Mouse (Mus musculus): ENCODE measurements around the gene Phxr2. TPM values are rescaled to one million over a fixed set of nuclear protein-coding genes. Genes with fewer than 3 reads are reported as not detected.

Phxr2 gene
- polyA plus RNA-seq, 1 experiment from 2014 or later = not detected

GRCm38 (mm10) chr10:99154635-99155034 lies 28.5 kb upstream of the Phxr2 start:
- DNase-seq (no peak), ATAC-seq (ENCODE audit: insufficient read depth) (no peak)
- peaks cover 7% of the 10 kb centered on the region; the same call in 1 of the 2 replicates for H3K36me3 ChIP-seq (ENCODE audit: insufficient read depth)
- H3K27ac ChIP-seq (ENCODE audit: low read depth) = no peak overlapping the region
- H3K27me3 ChIP-seq (ENCODE audit: insufficient read depth, low read length) = no peaks in the 10 kb centered on the region
- H3K4me1 ChIP-seq (ENCODE audit: insufficient read depth) = no peaks in the 10 kb centered on the region
- TF ChIP-seq CTCF (IDR thresholded peaks at IDR 0.05; ENCODE audit: low read depth) = no peak
- H3K4me3 ChIP-seq (ENCODE audit: low read depth, low read length) = no peak overlapping the region
- H3K4me2 ChIP-seq = no peak overlapping the region
- 73% methylated on average over 8 of the region's 8 CpGs for WGBS
- no peaks in the 10 kb centered on the region for H3K9me3 ChIP-seq (ENCODE audit: low read depth, low read length)
- no peak overlapping the region for H3K9ac ChIP-seq

- H3K27ac ChIP-seq (ENCODE audit: low read depth) = no peak overlapping the region
- no peaks in the 10 kb centered on the region for H3K27me3 ChIP-seq (ENCODE audit: insufficient read depth, low read length)
- no peak overlapping the region for H3K4me2 ChIP-seq
- peak; percentile 46 for TF ChIP-seq CTCF (IDR thresholded peaks at IDR 0.05; ENCODE audit: low read depth)
- H3K36me3 ChIP-seq (ENCODE audit: insufficient read depth) = peaks cover 15% of the 10 kb centered on the region
- no peaks in the 10 kb centered on the region for H3K4me1 ChIP-seq (ENCODE audit: insufficient read depth)
- no peaks in the 10 kb centered on the region for H3K9me3 ChIP-seq (ENCODE audit: low read depth, low read length)
- H3K4me3 ChIP-seq (ENCODE audit: low read depth, low read length) = no peak overlapping the region
- ATAC-seq (ENCODE audit: insufficient read depth) (no peak), DNase-seq (no peak)
- H3K9ac ChIP-seq = no peak overlapping the region
- WGBS = 91% methylated on average over 6 of the region's 6 CpGs
Observed at GRCm38 (mm10) chr10:99152063-99152462, 25.9 kb upstream of the Phxr2 start.

GRCm38 (mm10) chr10:99151580-99151979 lies 25.5 kb upstream of the Phxr2 start:
- H3K36me3 ChIP-seq (ENCODE audit: insufficient read depth) = peaks cover 12% of the 10 kb centered on the region; the same call in 1 of the 2 replicates
- H3K4me2 ChIP-seq = no peak overlapping the region
- no peak overlapping the region for H3K27ac ChIP-seq (ENCODE audit: low read depth)
- H3K4me1 ChIP-seq (ENCODE audit: insufficient read depth) = no peaks in the 10 kb centered on the region
- H3K27me3 ChIP-seq (ENCODE audit: insufficient read depth, low read length) = no peaks in the 10 kb centered on the region
- no peak overlapping the region for H3K9ac ChIP-seq
- WGBS = 91% methylated on average over 1 of the region's 1 CpGs
- no peaks in the 10 kb centered on the region for H3K9me3 ChIP-seq (ENCODE audit: low read depth, low read length)
- H3K4me3 ChIP-seq (ENCODE audit: low read depth, low read length) = no peak overlapping the region
- ATAC-seq (ENCODE audit: insufficient read depth) (no peak), DNase-seq (no peak)
- TF ChIP-seq CTCF (IDR thresholded peaks at IDR 0.05; ENCODE audit: low read depth) = no peak

- 91% methylated on average over 6 of the region's 6 CpGs for WGBS
- Histone ChIP-seq H3K36me3 (ENCODE audit: insufficient read depth) (peaks cover 9% of the 10 kb centered on the region; the same call in 1 of the 2 replicates), H3K4me2 (no peak overlapping the region), H3K9ac (no peak overlapping the region), H3K27me3 (ENCODE audit: insufficient read depth, low read length) (no peaks in the 10 kb centered on the region), H3K27ac (ENCODE audit: low read depth) (no peak overlapping the region), H3K4me1 (ENCODE audit: insufficient read depth) (no peaks in the 10 kb centered on the region), H3K9me3 (ENCODE audit: low read depth, low read length) (no peaks in the 10 kb centered on the region), H3K4me3 (ENCODE audit: low read depth, low read length) (no peak overlapping the region)
- DNase-seq (no peak), ATAC-seq (ENCODE audit: insufficient read depth) (no peak)
- TF ChIP-seq CTCF (IDR thresholded peaks at IDR 0.05; ENCODE audit: low read depth) = no peak
Observed at GRCm38 (mm10) chr10:99150016-99150415, 23.9 kb upstream of the Phxr2 start.

GRCm38 (mm10) chr10:99146596-99146995 lies 20.5 kb upstream of the Phxr2 start:
- Histone ChIP-seq H3K27me3 (ENCODE audit: insufficient read depth, low read length) (no peaks in the 10 kb centered on the region), H3K36me3 (ENCODE audit: insufficient read depth) (peaks cover 9% of the 10 kb centered on the region; the same call in 1 of the 2 replicates), H3K9me3 (ENCODE audit: low read depth, low read length) (no peaks in the 10 kb centered on the region), H3K27ac (ENCODE audit: low read depth) (no peak overlapping the region), H3K9ac (no peak overlapping the region), H3K4me1 (ENCODE audit: insufficient read depth) (no peaks in the 10 kb centered on the region), H3K4me2 (no peak overlapping the region), H3K4me3 (ENCODE audit: low read depth, low read length) (no peak overlapping the region)
- no peak for ATAC-seq (ENCODE audit: insufficient read depth)
- WGBS = 75% methylated on average over 8 of the region's 8 CpGs
- no peak for TF ChIP-seq CTCF (IDR thresholded peaks at IDR 0.05; ENCODE audit: low read depth)
- DNase-seq = no peak

GRCm38 (mm10) chr10:99145611-99146010 lies 19.5 kb upstream of the Phxr2 start:
- no peak for TF ChIP-seq CTCF (IDR thresholded peaks at IDR 0.05; ENCODE audit: low read depth)
- H3K4me1 ChIP-seq (ENCODE audit: insufficient read depth) = no peaks in the 10 kb centered on the region
- H3K4me3 ChIP-seq (ENCODE audit: low read depth, low read length) = no peak overlapping the region
- no peak for ATAC-seq (ENCODE audit: insufficient read depth)
- DNase-seq = no peak
- no peak overlapping the region for H3K9ac ChIP-seq
- 79% methylated on average over 8 of the region's 8 CpGs for whole genome bisulfite sequencing
- H3K27ac ChIP-seq (ENCODE audit: low read depth) = no peak overlapping the region
- no peaks in the 10 kb centered on the region for H3K9me3 ChIP-seq (ENCODE audit: low read depth, low read length)
- H3K4me2 ChIP-seq = no peak overlapping the region
- peaks cover 9% of the 10 kb centered on the region; the same call in 1 of the 2 replicates for H3K36me3 ChIP-seq (ENCODE audit: insufficient read depth)
- no peaks in the 10 kb centered on the region for H3K27me3 ChIP-seq (ENCODE audit: insufficient read depth, low read length)

- H3K36me3 ChIP-seq (ENCODE audit: insufficient read depth) = peaks cover 6% of the 10 kb centered on the region; the same call in 1 of the 2 replicates
- peak; percentile 71 for DNase-seq
Observed at GRCm38 (mm10) chr10:99136337-99136736, 10.2 kb upstream of the Phxr2 start.

More at GRCm38 (mm10) chr10:99136337-99136736, 10.2 kb upstream of the Phxr2 start:
- 50% methylated on average over 5 of the region's 5 CpGs for WGBS
- Histone ChIP-seq H3K4me1 (ENCODE audit: insufficient read depth) (no peaks in the 10 kb centered on the region), H3K27ac (ENCODE audit: low read depth) (no peak overlapping the region), H3K4me3 (ENCODE audit: low read depth, low read length) (no peak overlapping the region), H3K9me3 (ENCODE audit: low read depth, low read length) (no peaks in the 10 kb centered on the region), H3K27me3 (ENCODE audit: insufficient read depth, low read length) (no peaks in the 10 kb centered on the region), H3K9ac (no peak overlapping the region), H3K4me2 (no peak overlapping the region)
- no peak for ATAC-seq (ENCODE audit: insufficient read depth)
- TF ChIP-seq CTCF (IDR thresholded peaks at IDR 0.05; ENCODE audit: low read depth) = no peak

Data from lung, embryonic 14.5 days (tissue).